Mouse (Mus musculus) MEL (cell line): ENCODE measurements at regions not wholly inside any gene's neighbourhood (a gene's known extent, or its start where the extent isn't known, plus 50 kb on each side); places are given as distances from the start of the nearest gene placed in this dataset.

Experiments used
- DNase-seq: peaks from one replicate; pipeline ENCODE4 v3.0.0; 2011; ENCODE audit warnings: low read depth, low spot score
- H3K27ac ChIP-seq: 2 replicates; pipeline ENCODE4 v1.5.1; 2012; ENCODE audit warnings: low read depth, mild to moderate bottlenecking, control low read depth, low read length, moderate library complexity; ENCODE audit not compliant: control insufficient read depth
- H3K27me3 ChIP-seq, 2 experiments: fragments of 150-350 bp in 1 of 2; sonication (generic) in 1 of 2; 2 replicates each; pipeline ENCODE4 v1.6.1; 2012; ENCODE audit warnings: low read length in 2 of 2, mild to moderate bottlenecking in 2 of 2, improper control_type of control experiment in 1 of 2, moderate library complexity in 1 of 2; ENCODE audit not compliant: insufficient read depth in 2 of 2, control insufficient read depth in 1 of 2
- H3K36me3 ChIP-seq, 2 experiments: 2 replicates each; pipeline ENCODE4 v1.6.1; 2012 to 2014; ENCODE audit warnings: low read length in 2 of 2, improper control_type of control experiment in 1 of 2, inconsistent platforms in 1 of 2, mild to moderate bottlenecking in 1 of 2; ENCODE audit not compliant: insufficient read depth in 2 of 2, control insufficient read depth in 1 of 2
- H3K4me1 ChIP-seq, 2 experiments: fragments of 150-350 bp in 1 of 2; sonication (generic) in 1 of 2; 2 replicates each; pipeline ENCODE4 v1.6.1; 2012; ENCODE audit warnings: low read length in 2 of 2, improper control_type of control experiment in 1 of 2, mild to moderate bottlenecking in 1 of 2; ENCODE audit not compliant: insufficient read depth in 2 of 2, control insufficient read depth in 1 of 2
- H3K4me3 ChIP-seq, 2 experiments: fragments of 150-350 bp in 1 of 2; sonication (generic) in 1 of 2; 2 replicates each; pipeline ENCODE4 v1.5.1; 2012; ENCODE audit warnings: low read depth in 2 of 2, low read length in 2 of 2, mild to moderate bottlenecking in 2 of 2, moderate library complexity in 2 of 2, control low read depth in 1 of 2, improper control_type of control experiment in 1 of 2; ENCODE audit not compliant: control insufficient read depth in 1 of 2, insufficient read depth in 1 of 2
- H3K79me2 ChIP-seq: 2 replicates; pipeline ENCODE4 v1.6.1; 2012; ENCODE audit warnings: mild to moderate bottlenecking, low read length, moderate library complexity; ENCODE audit not compliant: control insufficient read depth, poor library complexity, insufficient read depth
- H3K9ac ChIP-seq: 2 replicates; pipeline ENCODE4 v1.6.1; 2012; ENCODE audit warnings: low read depth, mild to moderate bottlenecking, control low read depth, low read length, moderate library complexity; ENCODE audit not compliant: control insufficient read depth, poor library complexity, severe bottlenecking
- H3K9me3 ChIP-seq: fragments of 150-350 bp; sonication (generic); replicated peaks from 2 replicates; pipeline ENCODE4 v1.6.1; 2012; ENCODE audit warnings: mild to moderate bottlenecking, low read length, improper control_type of control experiment, moderate library complexity; ENCODE audit not compliant: insufficient read depth
- BHLHE40 ChIP-seq: IDR thresholded peaks from 2 replicates; pipeline ENCODE4 v1.6.1; 2012; ENCODE audit warnings: low read depth, mild to moderate bottlenecking, inconsistent platforms, low read length, improper control_type of control experiment, borderline replicate concordance
- CHD1 ChIP-seq: IDR thresholded peaks from 2 replicates; pipeline ENCODE4 v1.6.1; 2012; ENCODE audit warnings: low read depth, mild to moderate bottlenecking, inconsistent platforms, low read length, improper control_type of control experiment
- CHD2 ChIP-seq: IDR thresholded peaks from 2 replicates; pipeline ENCODE4 v1.6.1; 2011; ENCODE audit warnings: low read length, improper control_type of control experiment
- CTCF ChIP-seq, 3 experiments: IDR thresholded peaks in 2 of 3; conservative IDR thresholded peaks in 1 of 3; 2 replicates each; pipeline ENCODE4 v1.5.1; 2011 to 2012; ENCODE audit warnings: low read length in 3 of 3, low read depth in 2 of 3, mild to moderate bottlenecking in 2 of 3, improper control_type of control experiment in 1 of 3, inconsistent platforms in 1 of 3, mixed read lengths in 1 of 3, moderate library complexity in 1 of 3; ENCODE audit not compliant: control insufficient read depth in 1 of 3, insufficient read depth in 1 of 3, poor library complexity in 1 of 3, severe bottlenecking in 1 of 3
- E2F4 ChIP-seq: IDR thresholded peaks from 2 replicates; pipeline ENCODE4 v1.6.1; 2011; ENCODE audit warnings: low read depth, low read length, improper control_type of control experiment, borderline replicate concordance
- EP300 ChIP-seq, 2 experiments: IDR thresholded peaks; 2 replicates each; pipeline ENCODE4 v1.6.1; 2011; ENCODE audit warnings: improper control_type of control experiment in 2 of 2, low read length in 2 of 2, low read depth in 1 of 2, mild to moderate bottlenecking in 1 of 2
- GABPA ChIP-seq: IDR thresholded peaks from 2 replicates; pipeline ENCODE4 v1.6.1; 2012; ENCODE audit warnings: low read depth, mild to moderate bottlenecking, inconsistent platforms, low read length, improper control_type of control experiment, moderate library complexity
- GATA1 ChIP-seq: IDR thresholded peaks from 2 replicates; pipeline ENCODE4 v1.6.1; 2011; ENCODE audit warnings: low read depth, low read length, improper control_type of control experiment
- MAFK ChIP-seq: IDR thresholded peaks from 2 replicates; pipeline ENCODE4 v1.6.1; 2011; ENCODE audit warnings: low read depth, mild to moderate bottlenecking, low read length, improper control_type of control experiment, borderline replicate concordance
- MAX ChIP-seq: IDR thresholded peaks from 2 replicates; pipeline ENCODE4 v1.6.1; 2011; ENCODE audit warnings: low read length, improper control_type of control experiment
- MAZ ChIP-seq: IDR thresholded peaks from 2 replicates; pipeline ENCODE4 v1.6.1; 2012; ENCODE audit warnings: low read depth, mild to moderate bottlenecking, inconsistent platforms, low read length, improper control_type of control experiment
- MXI1 ChIP-seq: IDR thresholded peaks from 2 replicates; pipeline ENCODE4 v1.6.1; 2011; ENCODE audit warnings: mild to moderate bottlenecking, low read depth, low read length, improper control_type of control experiment
- MYC ChIP-seq: IDR thresholded peaks from 2 replicates; pipeline ENCODE4 v1.6.1; 2011; ENCODE audit warnings: low read depth, mild to moderate bottlenecking, low read length, improper control_type of control experiment, moderate library complexity
- NELFE ChIP-seq: IDR thresholded peaks from 2 replicates; pipeline ENCODE4 v1.6.1; 2011; ENCODE audit warnings: low read depth, low read length, improper control_type of control experiment
- POLR2A ChIP-seq, 2 experiments: IDR thresholded peaks; 2 replicates each; pipeline ENCODE4 v1.6.1; 2011 to 2012; ENCODE audit warnings: low read length in 2 of 2, mild to moderate bottlenecking in 2 of 2, control low read depth in 1 of 2, improper control_type of control experiment in 1 of 2, low read depth in 1 of 2, moderate library complexity in 1 of 2; ENCODE audit not compliant: control insufficient read depth in 1 of 2, insufficient read depth in 1 of 2, poor library complexity in 1 of 2
- POLR2AphosphoS2 ChIP-seq: IDR thresholded peaks from 2 replicates; pipeline ENCODE4 v1.6.1; 2011; ENCODE audit warnings: low read length, improper control_type of control experiment
- SMC3 ChIP-seq: IDR thresholded peaks from 2 replicates; pipeline ENCODE4 v1.6.1; 2011; ENCODE audit warnings: low read depth, low read length, improper control_type of control experiment
- TBP ChIP-seq: IDR thresholded peaks from 2 replicates; pipeline ENCODE4 v1.8.0; 2011; ENCODE audit warnings: low read depth, low read length, improper control_type of control experiment
- UBTF ChIP-seq: IDR thresholded peaks from 2 replicates; pipeline ENCODE4 v1.6.1; 2012; ENCODE audit warnings: low read depth, mild to moderate bottlenecking, inconsistent platforms, low read length, improper control_type of control experiment, moderate library complexity, borderline replicate concordance; ENCODE audit not compliant: insufficient read depth
- ZNF384 ChIP-seq: IDR thresholded peaks from 2 replicates; pipeline ENCODE4 v1.6.1; 2012; ENCODE audit warnings: low read depth, mild to moderate bottlenecking, inconsistent platforms, low read length, improper control_type of control experiment

DNA sequence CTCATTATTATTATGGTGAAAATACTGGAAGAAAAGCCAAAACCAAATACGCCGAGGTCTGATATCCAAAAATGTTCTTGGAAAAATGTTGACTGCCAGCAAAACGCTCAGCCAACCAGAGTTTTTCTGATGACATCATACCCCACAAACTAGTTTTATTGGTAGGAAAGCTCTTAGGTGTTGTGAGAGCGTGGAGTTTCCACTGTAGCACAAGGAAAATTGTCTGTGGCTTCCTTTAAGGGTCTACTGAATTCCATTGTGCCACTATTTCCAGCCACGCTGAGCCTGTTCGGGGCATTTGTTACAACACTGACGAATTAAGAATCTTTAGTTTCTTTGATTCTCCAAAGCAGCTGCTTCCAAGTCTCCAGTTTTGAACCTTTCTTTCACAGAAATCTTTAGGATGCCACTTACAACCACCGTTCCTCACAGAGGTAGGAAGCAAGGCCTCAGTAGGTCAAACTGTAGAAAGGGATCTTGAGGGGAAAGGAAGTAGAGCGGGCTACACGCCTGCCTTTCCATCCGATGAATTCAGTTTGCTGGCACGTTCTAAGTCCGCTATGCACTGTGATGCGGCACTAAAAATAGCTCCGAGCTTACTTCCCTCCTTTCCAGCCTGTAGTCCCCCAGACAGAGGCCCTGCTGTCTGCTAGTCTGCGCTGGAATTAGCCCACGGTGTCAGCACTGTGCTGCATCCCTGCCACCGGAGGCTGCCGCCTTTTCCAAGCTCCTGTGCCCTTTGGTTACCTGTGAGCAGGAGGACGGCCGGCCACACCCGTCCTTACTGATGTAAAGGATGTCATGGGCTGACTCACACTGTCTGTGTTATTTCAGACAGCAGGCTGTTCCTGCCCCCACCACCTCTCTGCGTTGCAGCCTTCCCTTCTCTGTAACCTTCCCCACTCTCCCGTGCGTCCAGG is 84.2 kb upstream of the Barx2 start:
- Histone ChIP-seq H3K36me3 (no peaks in the 10 kb centered on the region), H3K27ac (no peak overlapping the region), H3K9ac (no peak overlapping the region), H3K79me2 (no peaks in the 10 kb centered on the region), H3K4me3 (no peak overlapping the region), H3K9me3 (no peaks in the 10 kb centered on the region), H3K4me1 (no peaks in the 10 kb centered on the region), H3K27me3 (no peaks in the 10 kb centered on the region; a peak in 1 of 4 replicates)
- TF ChIP-seq SMC3 (no peak), GABPA (no peak), MAX (no peak), GATA1 (no peak), EP300 (IDR thresholded peaks at IDR 0.05; ENCODE audit: low read depth in 1 of 2, low read length in 2 of 2) (no peak), MYC (no peak), CHD1 (no peak), NELFE (no peak), MAFK (no peak)
- no peak for DNase-seq

DNA sequence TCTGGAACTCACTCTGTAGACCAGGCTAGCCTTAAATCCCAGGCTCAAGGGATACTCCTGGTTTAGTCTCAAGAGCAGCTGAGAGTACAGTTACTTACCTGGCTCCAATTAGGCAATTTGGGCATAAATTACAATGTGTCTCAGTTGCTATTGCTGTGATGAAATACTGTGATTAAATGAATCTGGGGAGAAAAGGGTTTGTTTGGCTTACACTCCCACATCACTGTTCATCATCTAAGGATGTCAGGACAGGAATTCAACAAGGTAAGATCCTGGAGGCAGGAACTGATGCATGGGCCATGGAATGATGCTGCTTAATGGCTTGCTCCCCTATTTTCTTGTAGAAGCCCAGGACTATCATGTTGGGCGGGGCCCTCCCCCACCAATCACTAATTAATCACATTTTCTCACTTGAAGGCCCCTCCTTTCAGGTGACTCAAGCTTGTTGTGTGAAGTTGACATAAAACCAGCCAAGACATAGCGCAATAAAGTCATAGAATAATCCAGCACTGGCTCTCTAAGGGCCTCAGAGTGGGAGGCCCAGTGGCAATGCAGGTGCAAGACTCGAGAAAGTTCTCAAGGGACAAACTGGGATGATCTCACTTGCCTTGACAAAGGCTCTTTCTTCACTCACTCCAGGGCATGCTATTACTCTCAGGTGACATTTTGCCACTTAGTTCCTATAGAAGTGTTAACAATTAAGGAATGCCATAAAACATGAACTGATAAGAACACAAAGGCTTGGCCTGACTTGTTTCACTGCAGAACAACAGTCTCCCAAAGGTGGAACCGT is 85.4 kb upstream of the Barx2 start:
- Histone ChIP-seq H3K4me3 (no peak overlapping the region), H3K27me3 (no peaks in the 10 kb centered on the region; a peak in 1 of 4 replicates), H3K27ac (no peak overlapping the region), H3K9me3 (no peaks in the 10 kb centered on the region), H3K36me3 (no peaks in the 10 kb centered on the region), H3K4me1 (no peaks in the 10 kb centered on the region), H3K9ac (no peak overlapping the region), H3K79me2 (no peaks in the 10 kb centered on the region)
- TF ChIP-seq ZNF384, result no peak
- no peak for TF ChIP-seq EP300 (IDR thresholded peaks at IDR 0.05; ENCODE audit: low read depth in 1 of 2, low read length in 2 of 2)
- no peak for TF ChIP-seq CHD2
- TF ChIP-seq TBP, result no peak
- TF ChIP-seq MAZ, result no peak
- no peak for TF ChIP-seq MXI1
- no peak for TF ChIP-seq UBTF
- no peak for TF ChIP-seq POLR2AphosphoS2
- TF ChIP-seq BHLHE40, result no peak
- no peak for TF ChIP-seq POLR2A (IDR thresholded peaks at IDR 0.05; ENCODE audit: control insufficient read depth in 1 of 2, insufficient read depth in 1 of 2, low read depth in 1 of 2, low read length in 2 of 2, poor library complexity in 1 of 2)
- no peak for TF ChIP-seq CTCF (IDR thresholded peaks at IDR 0.05 in 2 of 3, conservative IDR thresholded peaks at IDR 0.05 in 1 of 3; ENCODE audit: control insufficient read depth in 1 of 3, insufficient read depth in 1 of 3, low read depth in 2 of 3, low read length in 3 of 3, poor library complexity in 1 of 3, severe bottlenecking in 1 of 3)
- TF ChIP-seq E2F4, result no peak
- no peak for DNase-seq
